Mouse (Mus musculus): ENCODE measurements around the gene Ewsr1. TPM values are rescaled to one million over a fixed set of nuclear protein-coding genes. Genes with fewer than 3 reads are reported as not detected.

Ewsr1 gene
- 380 and 383 TPM in 2 replicates for polyA plus RNA-seq (2012; rRNA removed)

GRCm38 (mm10) chr11:5098736-5099542 is at the start of gene Ewsr1, which contains the start of gene Rhbdd3:
Gene Ewsr1, minus strand, starts transcription at chr11:5099266.
Gene Rhbdd3, plus strand, starts transcription at chr11:5098926.

GRCm38 (mm10) chr11:5065056-5065821 is 33.8 kb downstream of the Ewsr1 start, which contains the start of gene Gas2l1:
Gene Gas2l1, minus strand, starts transcription at chr11:5065327.

GRCm38 (mm10) chr11:5057856-5058641 is 41.0 kb downstream of the Ewsr1 start, which contains the start of gene Rasl10a:
Gene Rasl10a, plus strand, starts transcription at chr11:5058128.

Other genes with a start within 250 kb of the Ewsr1 start
- gene Nf2, start 249.7 kb downstream of the Ewsr1 start, polyA plus RNA-seq (2012; rRNA removed), result 82.1 and 82.3 TPM in 2 replicates
- gene Nipsnap1, start 225.3 kb downstream of the Ewsr1 start, polyA plus RNA-seq (2012; rRNA removed), result 106 and 108 TPM in 2 replicates
- 80.4 and 81.4 TPM in 2 replicates for gene Thoc5, start 203.9 kb downstream of the Ewsr1 start, polyA plus RNA-seq (2012; rRNA removed)
- gene Nefh, start 151.2 kb downstream of the Ewsr1 start, polyA plus RNA-seq (2012; rRNA removed), result 4.7 and 10.6 TPM in 2 replicates
- gene Ap1b1, start 112.4 kb downstream of the Ewsr1 start, polyA plus RNA-seq (2012; rRNA removed), result 103 and 105 TPM in 2 replicates
- 2.5 and 3.3 TPM in 2 replicates for gene Rasl10a, start 41.1 kb downstream of the Ewsr1 start, polyA plus RNA-seq (2012; rRNA removed)
- 31.6 and 35.2 TPM in 2 replicates for gene Gas2l1, start 33.9 kb downstream of the Ewsr1 start, polyA plus RNA-seq (2012; rRNA removed)
- gene Rhbdd3, start 340 bp downstream of the Ewsr1 start, polyA plus RNA-seq (2012; rRNA removed), result 41.7 and 43.8 TPM in 2 replicates
- gene Emid1, start 53.0 kb upstream of the Ewsr1 start, polyA plus RNA-seq (2012; rRNA removed), result 12.8 and 15.2 TPM in 2 replicates
- 5.6 and 6.5 TPM in 2 replicates for gene Kremen1, start 162.3 kb upstream of the Ewsr1 start, polyA plus RNA-seq (2012; rRNA removed)

Data from central nervous system, embryonic 18 days (tissue).